17 mouse cellular contexts compared by ENCODE assay signal in genomic region chr10:79527453-79527845, GRCm38 (mm10). TPM values are rescaled to one million over a fixed set of nuclear protein-coding genes. Genes with fewer than 3 reads are reported as not detected.
"Had no signal": no experiment of that assay in that cellular context is flagged by ENCODE, and none has a peak within 500 bp of the region (broad histone marks: within the 10 kb centered on the region; RNA-seq: fewer than 3 reads in every experiment).

No protein-coding gene starts in this region.

- H3K4me1 ChIP-seq: midbrain, embryonic 12.5 days; neural tube, embryonic 13.5 days had no signal

- H3K27ac ChIP-seq: layer of hippocampus, adult 2 months; limb, embryonic 15.5 days; liver, embryonic 13.5 days; midbrain, embryonic 12.5 days; neural tube, embryonic 13.5 days had no signal

- H3K36me3 ChIP-seq: midbrain, embryonic 12.5 days had no signal

- H3K9ac ChIP-seq: limb, embryonic 15.5 days; liver, embryonic 13.5 days; midbrain, embryonic 12.5 days; neural tube, embryonic 13.5 days had no signal

- H3K4me2 ChIP-seq: limb, embryonic 15.5 days; liver, embryonic 13.5 days; midbrain, embryonic 12.5 days; neural tube, embryonic 13.5 days had no signal

- DNase-seq: kidney, adult 8-10 months; kidney, postnatal 4 days; left cerebral cortex, postnatal 4 days; liver, embryonic 13.5 days; lung, adult 18-20 months; lung, postnatal 14 days; retina, postnatal 1 day; right cerebral cortex, postnatal 4 days had no signal

- H3K9me3 ChIP-seq: limb, embryonic 15.5 days; liver, embryonic 13.5 days; midbrain, embryonic 12.5 days; neural tube, embryonic 13.5 days had no signal

- H3K4me3 ChIP-seq: layer of hippocampus, adult 2 months; limb, embryonic 15.5 days; liver, embryonic 13.5 days; midbrain, embryonic 12.5 days; neural tube, embryonic 13.5 days had no signal

- H3K27me3 ChIP-seq: limb, embryonic 15.5 days; liver, embryonic 13.5 days; neural tube, embryonic 13.5 days had no signal

- ATAC-seq: inflammation-experienced regulatory T-cells, adult 6 months; midbrain, embryonic 16.5 days had no signal

RNA-seq across cellular contexts. Expression of gene Vmn2r83, which starts 58.9 kb away (rescaled TPM):
- polyA plus RNA-seq: inflammation-experienced regulatory T-cells, adult 6 months; kidney, embryonic 16.5 days; limb, embryonic 15.5 days; liver, embryonic 13.5 days; midbrain, embryonic 12.5 days; midbrain, embryonic 16.5 days; neural tube, embryonic 13.5 days; spleen, adult 2 months; stomach, embryonic 16.5 days had no signal

RNA-seq across cellular contexts. Expression of gene Theg, which starts 59.7 kb away (rescaled TPM):
- polyA plus RNA-seq: inflammation-experienced regulatory T-cells, adult 6 months; kidney, embryonic 16.5 days; limb, embryonic 15.5 days; liver, embryonic 13.5 days; midbrain, embryonic 12.5 days; midbrain, embryonic 16.5 days; neural tube, embryonic 13.5 days; stomach, embryonic 16.5 days had no signal
